Mouse (Mus musculus): Measurements from ENCODE around the gene Man1c1. TPM values are rescaled to one million over a fixed set of nuclear protein-coding genes. Genes with fewer than 3 reads are reported as not detected.

Gene Man1c1
- polyA plus RNA-seq, 1 experiment: 6.9 TPM

DNA sequence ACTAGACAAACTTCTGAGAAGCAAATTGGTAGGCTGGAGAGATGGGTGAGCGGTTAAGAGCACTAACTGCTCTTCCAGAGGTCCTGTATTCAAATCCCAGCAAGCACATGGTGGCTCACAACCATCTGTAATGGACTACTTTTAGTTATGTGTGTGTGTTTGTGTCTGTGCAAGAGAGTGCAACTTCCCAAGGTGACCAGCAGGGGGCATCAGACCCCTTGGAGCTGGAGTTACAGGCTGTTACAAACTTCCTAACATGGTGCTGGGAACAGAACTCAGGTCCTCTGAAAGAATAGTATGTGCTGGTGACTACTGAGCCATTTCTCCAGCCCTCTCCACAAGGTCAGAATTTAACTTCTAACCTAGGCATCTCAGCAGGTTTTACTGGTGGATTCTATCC is 11.7 kb downstream of the Man1c1 start:
- TF ChIP-seq CTCF (IDR thresholded peaks at IDR 0.05; ENCODE audit: extremely low read depth, insufficient read depth, insufficient read length, insufficient replicate concordance) (no peak), POLR2A (IDR thresholded peaks at IDR 0.05; ENCODE audit: low read depth, low read length) (no peak)
- H3K36me3 ChIP-seq (ENCODE audit: control insufficient read depth, insufficient read depth, low read length): no peaks in the 10 kb centered on the region
- no peak for DNase-seq (ENCODE audit: low read depth in 1 of 2, low spot score in 2 of 2)
- no peak overlapping the region for H3K27ac ChIP-seq (ENCODE audit: insufficient read depth, low read length)
- 93% methylated on average over 1 of the region's 1 CpGs for WGBS
- no peaks in the 10 kb centered on the region for H3K27me3 ChIP-seq (ENCODE audit: control insufficient read depth, insufficient read depth, low read length)
- H3K4me1 ChIP-seq (ENCODE audit: control insufficient read depth, insufficient read depth, insufficient read length): no peaks in the 10 kb centered on the region
- H3K4me3 ChIP-seq (ENCODE audit: extremely low read depth, insufficient read depth, insufficient read length): no peak overlapping the region

DNA sequence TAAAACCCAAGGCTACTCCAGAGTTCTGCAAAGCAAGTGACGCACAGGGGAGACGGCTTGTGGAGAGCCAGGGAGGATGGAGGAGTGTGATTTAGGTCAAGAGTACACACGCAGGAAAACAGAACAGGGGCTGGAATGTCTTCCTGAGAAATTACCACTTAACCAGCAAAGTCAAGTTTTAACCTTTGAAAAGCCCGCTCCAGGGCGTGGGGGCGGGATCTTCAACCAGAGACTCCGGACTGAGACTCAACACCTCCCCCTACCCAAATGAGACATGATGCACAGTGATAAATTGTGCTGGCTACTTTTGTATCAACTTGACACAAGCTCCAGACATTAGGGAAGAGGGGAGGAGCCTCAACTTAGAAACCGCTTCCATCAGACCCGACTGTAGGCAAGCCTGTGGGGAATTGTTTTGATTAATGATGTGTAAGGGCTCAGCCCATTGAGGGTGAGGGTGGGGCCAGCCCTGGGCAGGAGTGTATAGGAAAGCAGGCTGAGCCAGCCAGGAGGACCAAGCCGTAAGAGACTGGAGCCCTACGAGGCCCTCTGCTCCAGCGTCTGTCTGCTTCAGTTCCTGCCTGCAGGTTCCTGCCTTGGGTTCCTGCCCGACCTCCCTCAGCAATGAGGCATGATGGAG is 17.9 kb downstream of the Man1c1 start:
- Histone ChIP-seq H3K4me3 (ENCODE audit: extremely low read depth, insufficient read depth, insufficient read length) (no peak overlapping the region), H3K4me1 (ENCODE audit: control insufficient read depth, insufficient read depth, insufficient read length) (peaks cover 6% of the 10 kb centered on the region; the same call in 1 of the 2 replicates), H3K36me3 (ENCODE audit: control insufficient read depth, insufficient read depth, low read length) (no peaks in the 10 kb centered on the region), H3K27ac (ENCODE audit: insufficient read depth, low read length) (no peak overlapping the region), H3K27me3 (ENCODE audit: control insufficient read depth, insufficient read depth, low read length) (no peaks in the 10 kb centered on the region)
- DNase-seq (ENCODE audit: low read depth in 1 of 2, low spot score in 2 of 2): no peak
- TF ChIP-seq CTCF (IDR thresholded peaks at IDR 0.05; ENCODE audit: extremely low read depth, insufficient read depth, insufficient read length, insufficient replicate concordance): no peak
- no peak for TF ChIP-seq POLR2A (IDR thresholded peaks at IDR 0.05; ENCODE audit: low read depth, low read length)
- 89% methylated on average over 13 of the region's 13 CpGs for WGBS

DNA sequence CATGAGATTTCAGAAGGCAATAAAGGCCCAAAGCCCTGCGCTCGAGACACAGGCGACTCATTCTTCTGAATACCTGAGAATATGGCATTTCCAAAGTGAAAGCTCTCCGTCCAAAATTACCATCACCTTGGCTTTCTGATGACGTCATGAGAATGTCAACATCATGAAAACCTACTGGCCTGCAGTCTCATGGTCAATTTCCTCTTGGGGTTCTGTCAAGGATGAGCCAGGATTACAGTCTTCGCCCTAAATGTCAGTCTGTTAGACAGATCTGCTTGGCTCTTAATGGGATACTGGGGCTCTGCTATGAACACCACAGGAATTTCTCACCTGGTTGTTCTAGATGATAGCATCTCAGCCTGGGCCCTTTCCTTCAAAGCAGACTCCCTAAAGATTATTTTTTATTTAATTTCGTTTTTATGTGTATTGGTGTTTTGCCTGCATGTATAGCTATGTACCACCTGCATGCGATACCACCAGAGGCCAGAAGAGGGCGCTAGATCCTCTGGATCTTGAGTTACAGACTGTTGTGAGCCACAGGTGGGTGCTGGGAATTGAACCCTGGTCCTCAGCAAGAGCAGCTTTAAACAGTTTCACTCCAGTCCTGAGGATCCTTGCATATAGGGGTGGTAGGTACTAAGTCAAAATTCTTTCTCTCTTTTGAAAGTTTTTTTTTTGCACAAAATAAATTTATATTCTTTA is 19.3 kb downstream of the Man1c1 start:
- Histone ChIP-seq H3K4me3 (ENCODE audit: extremely low read depth, insufficient read depth, insufficient read length) (no peak overlapping the region), H3K27ac (ENCODE audit: insufficient read depth, low read length) (no peak overlapping the region), H3K27me3 (ENCODE audit: control insufficient read depth, insufficient read depth, low read length) (no peaks in the 10 kb centered on the region), H3K4me1 (ENCODE audit: control insufficient read depth, insufficient read depth, insufficient read length) (peaks cover 6% of the 10 kb centered on the region; the same call in 1 of the 2 replicates), H3K36me3 (ENCODE audit: control insufficient read depth, insufficient read depth, low read length) (no peaks in the 10 kb centered on the region)
- DNase-seq (ENCODE audit: low read depth in 1 of 2, low spot score in 2 of 2): no peak
- TF ChIP-seq POLR2A (IDR thresholded peaks at IDR 0.05; ENCODE audit: low read depth, low read length): no peak
- no peak for TF ChIP-seq CTCF (IDR thresholded peaks at IDR 0.05; ENCODE audit: extremely low read depth, insufficient read depth, insufficient read length, insufficient replicate concordance)
- 92% methylated on average over 9 of the region's 9 CpGs for WGBS

DNA sequence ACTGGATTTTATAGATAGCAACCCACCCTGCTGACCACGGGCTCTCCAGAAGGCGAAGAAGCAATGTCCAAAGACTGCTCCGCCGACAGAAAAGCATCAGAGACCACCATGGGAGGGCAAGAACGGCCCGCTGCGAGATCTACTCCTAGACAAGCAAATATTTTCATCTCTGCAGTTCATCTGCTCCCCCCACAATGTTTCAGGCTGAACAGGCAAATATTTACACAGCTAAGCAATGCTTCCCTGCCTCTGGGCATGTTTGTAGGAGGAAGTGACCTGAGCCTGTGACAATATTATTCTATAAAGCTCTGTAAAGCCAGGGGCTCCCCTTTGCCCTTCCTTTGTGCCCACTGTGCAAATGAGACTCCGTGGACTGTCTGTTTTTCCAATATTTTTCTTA is 20.2 kb downstream of the Man1c1 start:
- 68% methylated on average over 8 of the region's 8 CpGs for WGBS
- H3K27ac ChIP-seq (ENCODE audit: insufficient read depth, low read length): no peak overlapping the region

DNA sequence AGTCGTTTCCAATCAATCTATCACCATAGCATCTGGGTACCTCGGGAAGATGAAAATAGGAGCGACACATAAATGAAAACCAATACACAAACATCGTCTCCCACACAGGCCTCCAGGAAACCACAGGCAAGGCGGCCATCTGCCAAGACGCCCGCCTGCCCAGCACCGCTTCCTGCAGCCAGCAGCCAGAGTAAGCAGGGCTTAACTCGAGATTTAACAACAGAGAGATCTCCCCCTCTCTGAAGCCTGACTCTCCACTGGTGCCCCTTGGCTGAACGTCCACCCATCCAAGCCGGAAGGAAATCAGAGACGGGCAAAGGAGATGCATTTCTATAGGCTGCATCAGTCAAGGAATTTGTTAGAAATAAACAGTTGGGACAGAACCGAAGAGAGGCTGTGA is 21.1 kb downstream of the Man1c1 start:
- H3K27me3 ChIP-seq (ENCODE audit: control insufficient read depth, insufficient read depth, low read length): no peaks in the 10 kb centered on the region
- no peak overlapping the region for H3K27ac ChIP-seq (ENCODE audit: insufficient read depth, low read length)
- 7% methylated on average over 13 of the region's 13 CpGs for WGBS

More for the DNA sequence above, 20.2 kb downstream of the Man1c1 start:
- no peak for TF ChIP-seq POLR2A (IDR thresholded peaks at IDR 0.05; ENCODE audit: low read depth, low read length)
- no peak for TF ChIP-seq CTCF (IDR thresholded peaks at IDR 0.05; ENCODE audit: extremely low read depth, insufficient read depth, insufficient read length, insufficient replicate concordance)
- no peak overlapping the region for H3K4me3 ChIP-seq (ENCODE audit: extremely low read depth, insufficient read depth, insufficient read length)
- no peak for DNase-seq (ENCODE audit: low read depth in 1 of 2, low spot score in 2 of 2)
- H3K36me3 ChIP-seq (ENCODE audit: control insufficient read depth, insufficient read depth, low read length): no peaks in the 10 kb centered on the region
- H3K4me1 ChIP-seq (ENCODE audit: control insufficient read depth, insufficient read depth, insufficient read length): peaks cover 6% of the 10 kb centered on the region; the same call in 1 of the 2 replicates
- H3K27me3 ChIP-seq (ENCODE audit: control insufficient read depth, insufficient read depth, low read length): no peaks in the 10 kb centered on the region

DNA sequence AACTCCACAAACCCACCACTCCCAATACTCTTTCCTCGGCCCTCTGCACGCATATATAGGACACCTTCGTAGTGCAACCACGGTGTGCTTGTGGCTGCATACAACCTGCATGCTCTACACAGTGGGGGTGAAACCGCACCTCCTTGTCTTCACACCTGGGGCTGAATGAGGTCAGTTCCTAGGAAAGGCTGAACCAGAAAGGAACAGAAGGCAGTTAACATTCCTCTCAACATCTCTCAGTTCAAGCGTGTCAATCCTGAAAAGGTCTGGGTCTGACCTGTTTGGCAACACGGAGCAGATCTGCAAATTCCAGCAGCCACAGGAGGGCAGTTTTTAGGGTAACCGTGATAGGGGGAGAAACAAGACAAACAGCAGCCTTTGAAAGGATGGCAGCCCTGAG is 21.7 kb downstream of the Man1c1 start:
- TF ChIP-seq CTCF (IDR thresholded peaks at IDR 0.05; ENCODE audit: extremely low read depth, insufficient read depth, insufficient read length, insufficient replicate concordance) (no peak), POLR2A (IDR thresholded peaks at IDR 0.05; ENCODE audit: low read depth, low read length) (no peak)
- Histone ChIP-seq H3K36me3 (ENCODE audit: control insufficient read depth, insufficient read depth, low read length) (no peaks in the 10 kb centered on the region), H3K4me1 (ENCODE audit: control insufficient read depth, insufficient read depth, insufficient read length) (peaks cover 6% of the 10 kb centered on the region; the same call in 1 of the 2 replicates), H3K27me3 (ENCODE audit: control insufficient read depth, insufficient read depth, low read length) (no peaks in the 10 kb centered on the region), H3K4me3 (ENCODE audit: extremely low read depth, insufficient read depth, insufficient read length) (no peak overlapping the region), H3K27ac (ENCODE audit: insufficient read depth, low read length) (no peak overlapping the region)
- DNase-seq (ENCODE audit: low read depth in 1 of 2, low spot score in 2 of 2): no peak
- 55% methylated on average over 8 of the region's 8 CpGs for WGBS

More for the DNA sequence above, 21.1 kb downstream of the Man1c1 start:
- peaks cover 6% of the 10 kb centered on the region; the same call in 1 of the 2 replicates for H3K4me1 ChIP-seq (ENCODE audit: control insufficient read depth, insufficient read depth, insufficient read length)
- no peak for DNase-seq (ENCODE audit: low read depth in 1 of 2, low spot score in 2 of 2)
- no peak for TF ChIP-seq POLR2A (IDR thresholded peaks at IDR 0.05; ENCODE audit: low read depth, low read length)
- TF ChIP-seq CTCF (IDR thresholded peaks at IDR 0.05; ENCODE audit: extremely low read depth, insufficient read depth, insufficient read length, insufficient replicate concordance): no peak
- H3K4me3 ChIP-seq (ENCODE audit: extremely low read depth, insufficient read depth, insufficient read length): no peak overlapping the region
- H3K36me3 ChIP-seq (ENCODE audit: control insufficient read depth, insufficient read depth, low read length): no peaks in the 10 kb centered on the region

DNA sequence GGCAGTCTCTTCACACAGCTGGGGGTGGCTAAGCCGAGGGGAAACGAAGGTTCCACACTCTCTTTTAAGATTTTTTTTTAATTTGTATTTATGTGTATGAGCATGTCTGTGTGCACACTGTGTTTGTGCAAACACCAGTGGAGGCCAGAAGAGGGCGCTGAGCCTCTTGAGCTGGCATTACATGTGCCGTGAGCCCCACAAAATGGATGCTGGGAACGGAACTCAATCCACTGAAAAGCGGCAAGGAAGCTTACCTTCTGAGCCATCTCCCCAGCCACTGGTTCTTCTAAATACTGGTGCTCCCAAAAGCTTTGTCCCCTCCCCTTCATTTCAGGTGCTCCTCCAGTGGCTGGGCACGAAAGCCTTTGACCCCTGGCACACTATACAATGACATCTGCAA is 22.3 kb downstream of the Man1c1 start:
- peaks cover 6% of the 10 kb centered on the region; the same call in 1 of the 2 replicates for H3K4me1 ChIP-seq (ENCODE audit: control insufficient read depth, insufficient read depth, insufficient read length)
- no peak overlapping the region for H3K27ac ChIP-seq (ENCODE audit: insufficient read depth, low read length)
- no peak overlapping the region for H3K4me3 ChIP-seq (ENCODE audit: extremely low read depth, insufficient read depth, insufficient read length)
- H3K27me3 ChIP-seq (ENCODE audit: control insufficient read depth, insufficient read depth, low read length): no peaks in the 10 kb centered on the region
- H3K36me3 ChIP-seq (ENCODE audit: control insufficient read depth, insufficient read depth, low read length): no peaks in the 10 kb centered on the region
- 97% methylated on average over 7 of the region's 7 CpGs for WGBS
- no peak for DNase-seq (ENCODE audit: low read depth in 1 of 2, low spot score in 2 of 2)
- TF ChIP-seq CTCF (IDR thresholded peaks at IDR 0.05; ENCODE audit: extremely low read depth, insufficient read depth, insufficient read length, insufficient replicate concordance): no peak
- no peak for TF ChIP-seq POLR2A (IDR thresholded peaks at IDR 0.05; ENCODE audit: low read depth, low read length)

Measured in spleen, adult 2 months (tissue).